Mouse (Mus musculus) kidney, adult 2 months (tissue): ENCODE data around the gene Tdgf1.

ENCODE experiments used
- CTCF ChIP-seq: fragments of 200-500 bp; conservative IDR thresholded peaks from 2 replicates; pipeline ENCODE4 v1.5.1; 2011; ENCODE audit warnings: low read depth, mild to moderate bottlenecking, control low read depth, low read length, moderate library complexity, mixed read lengths; ENCODE audit not compliant: insufficient read depth, insufficient read length
- POLR2A ChIP-seq: fragments of 200-500 bp; IDR thresholded peaks from one replicate; pipeline ENCODE4 v1.6.1; 2011; ENCODE audit warnings: low read depth, low read length, control low read depth

DNA sequence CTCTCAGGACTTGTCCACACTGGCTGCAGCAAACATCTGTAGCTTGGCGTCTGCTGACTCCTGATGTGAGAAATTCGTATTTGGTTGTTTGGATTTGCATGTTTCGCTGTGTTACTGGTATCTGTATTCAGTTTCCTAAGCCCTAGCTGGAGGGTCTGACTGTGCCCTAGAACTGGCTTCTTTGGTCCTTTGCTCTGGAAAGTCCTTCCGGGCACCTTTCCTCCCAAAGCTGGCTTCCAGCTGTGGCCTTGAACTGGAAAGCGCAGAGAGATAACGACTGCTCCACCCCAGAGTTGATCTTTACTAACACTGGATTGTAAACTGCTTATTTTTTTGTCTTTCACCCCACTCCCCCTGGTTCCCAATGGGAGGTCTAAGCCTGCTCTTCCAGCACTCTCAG is 1.9 kb upstream of the Tdgf1 start:
- TF ChIP-seq CTCF (no peak), POLR2A (no peak)
